Mouse (Mus musculus): Measurements from ENCODE around the gene Crtap. TPM values are rescaled to one million over a fixed set of nuclear protein-coding genes. Genes with fewer than 3 reads are reported as not detected.
"Not testable (repeated sequence)": the region's sequence is repeated elsewhere in the genome, so short reads cannot be mapped to it uniquely, and the experiment has no call there.

The Crtap gene
- polyA plus RNA-seq, 1 experiment = 0.11 TPM

DNA sequence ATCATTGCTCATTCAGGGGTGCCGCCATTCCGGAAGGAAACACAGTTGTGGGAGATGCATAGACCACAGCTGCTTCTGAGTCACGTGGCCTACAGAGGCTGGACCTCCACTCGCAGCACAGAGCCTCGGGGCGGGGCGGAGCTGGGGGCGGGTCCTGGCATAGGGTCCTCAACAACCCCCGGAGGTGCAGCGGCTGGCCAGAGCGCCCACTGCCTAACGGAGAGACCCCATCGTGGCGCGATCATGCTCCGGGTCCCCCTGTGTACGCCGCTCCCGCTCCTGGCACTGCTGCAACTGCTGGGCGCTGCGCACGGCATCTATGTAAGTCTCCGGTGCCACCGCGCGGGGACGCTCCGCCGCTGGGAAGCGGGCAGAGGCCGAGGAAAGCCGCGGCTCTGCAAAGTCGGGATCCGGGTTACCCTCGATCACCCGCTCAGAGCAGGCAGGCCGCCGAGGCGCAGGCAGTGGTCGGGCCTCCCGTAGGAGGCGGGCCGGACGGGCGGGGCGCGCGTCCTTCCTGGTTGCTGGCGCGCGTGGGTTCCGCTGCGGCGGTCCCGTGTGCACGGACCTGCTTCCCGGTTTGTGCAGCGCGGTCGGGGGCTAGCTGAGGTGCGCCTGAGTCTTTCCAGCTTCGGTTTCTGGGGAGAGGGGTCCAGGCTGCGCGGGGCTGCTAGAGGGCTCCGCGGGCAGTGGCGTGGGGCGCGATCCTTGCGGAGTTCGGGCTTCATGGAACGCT, 10.6 kb upstream of the Crtap start, which contains the start of the genes Glb1 and Tmppe:
Gene Glb1 (plus strand): TSS at position 128 of the 736 bp plus-strand sequence.
Gene Tmppe (plus strand): TSS at position 157 of the 736 bp plus-strand sequence.
- H3K36me3 ChIP-seq (ENCODE audit: control insufficient read depth) = peaks cover 21% of the 10 kb centered on the region
- H3K9me3 ChIP-seq (ENCODE audit: control insufficient read depth, low read length) = peaks cover 20% of the 10 kb centered on the region
- peak within 1 kb of the TSS; percentile 82 for H3K4me3 ChIP-seq (replicated peaks)
- TF ChIP-seq GATA1 (IDR thresholded peaks at IDR 0.05; ENCODE audit: low read length) (no peak), TAL1 (IDR thresholded peaks at IDR 0.05; ENCODE audit: low read length) (no peak)
- H3K27me3 ChIP-seq (ENCODE audit: control insufficient read depth) = no peaks in the 10 kb centered on the region
- peaks cover 28% of the 10 kb centered on the region for H3K4me1 ChIP-seq (ENCODE audit: control insufficient read depth)

DNA sequence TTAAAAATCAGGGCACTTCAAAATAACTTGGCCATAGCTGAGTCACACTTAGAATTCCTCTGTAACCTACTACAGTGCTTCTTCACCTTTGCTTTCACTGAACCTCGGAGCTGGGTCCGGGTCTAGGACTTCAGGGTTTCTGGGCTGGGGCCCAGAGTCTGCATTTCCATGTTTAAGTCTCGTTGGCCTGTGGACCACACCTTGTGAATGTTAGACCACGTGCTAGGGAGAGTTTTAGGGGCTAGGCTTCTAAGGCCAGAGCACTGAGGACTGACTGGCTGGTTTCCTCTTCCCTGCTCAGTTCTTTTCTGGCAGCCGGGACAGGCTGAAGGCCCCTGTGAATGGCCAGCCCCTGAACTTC, 10.1 kb upstream of the Crtap start:
- Histone ChIP-seq H3K9me3 (ENCODE audit: control insufficient read depth, low read length) (peaks cover 15% of the 10 kb centered on the region), H3K27me3 (ENCODE audit: control insufficient read depth) (no peaks in the 10 kb centered on the region), H3K4me1 (ENCODE audit: control insufficient read depth) (peaks cover 29% of the 10 kb centered on the region), H3K4me3 (replicated peaks) (peak overlapping the region; percentile 82), H3K36me3 (ENCODE audit: control insufficient read depth) (peaks cover 16% of the 10 kb centered on the region)
- no peak for TF ChIP-seq GATA1 (IDR thresholded peaks at IDR 0.05; ENCODE audit: low read length)
- no peak for TF ChIP-seq TAL1 (IDR thresholded peaks at IDR 0.05; ENCODE audit: low read length)

DNA sequence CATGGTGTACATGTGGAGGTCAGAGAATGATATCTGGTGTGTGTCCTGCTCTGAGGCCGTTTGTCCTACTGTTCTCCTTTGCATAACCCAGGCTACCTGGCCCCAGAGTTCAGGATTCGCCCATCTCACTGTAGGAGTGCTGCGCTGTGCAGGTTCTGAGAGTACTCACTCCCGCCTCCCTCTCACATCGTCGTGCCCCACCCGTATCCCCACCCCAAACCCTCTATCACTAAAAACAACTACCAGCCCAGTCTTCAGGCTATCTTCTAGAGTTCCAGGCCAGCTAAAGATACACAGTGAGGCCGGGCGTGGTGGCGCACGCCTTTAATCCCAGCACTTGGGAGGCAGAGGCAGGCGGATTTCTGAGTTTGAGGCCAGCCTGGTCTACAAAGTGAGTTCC, 9.2 kb upstream of the Crtap start:
- Histone ChIP-seq H3K36me3 (ENCODE audit: control insufficient read depth) (peaks cover 7% of the 10 kb centered on the region), H3K4me3 (replicated peaks) (no peak overlapping the region), H3K4me1 (ENCODE audit: control insufficient read depth) (peaks cover 38% of the 10 kb centered on the region), H3K9me3 (ENCODE audit: control insufficient read depth, low read length) (peaks cover 6% of the 10 kb centered on the region), H3K27me3 (ENCODE audit: control insufficient read depth) (no peaks in the 10 kb centered on the region)
- no peak for TF ChIP-seq GATA1 (IDR thresholded peaks at IDR 0.05; ENCODE audit: low read length)

DNA sequence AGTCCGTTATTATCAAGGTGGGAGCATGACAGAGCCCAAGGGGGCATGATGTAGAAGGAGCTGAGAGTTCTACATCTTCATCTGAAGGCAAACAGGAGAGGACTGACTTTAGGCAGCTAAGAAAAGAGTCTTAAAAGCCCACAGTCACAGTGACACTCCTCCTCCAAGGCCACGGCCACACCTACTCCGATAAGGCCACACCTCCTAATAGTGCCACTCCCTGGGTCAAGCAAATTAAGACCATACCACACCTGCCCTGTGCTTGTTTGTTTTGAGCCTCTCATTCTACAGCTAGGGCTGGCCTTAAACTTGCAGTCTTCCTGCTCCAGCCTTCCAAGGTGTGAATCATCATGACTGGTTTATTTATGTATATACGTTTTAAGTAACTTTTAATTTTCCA, 4.8 kb upstream of the Crtap start:
- H3K4me1 ChIP-seq (ENCODE audit: control insufficient read depth) = peaks cover 31% of the 10 kb centered on the region

DNA sequence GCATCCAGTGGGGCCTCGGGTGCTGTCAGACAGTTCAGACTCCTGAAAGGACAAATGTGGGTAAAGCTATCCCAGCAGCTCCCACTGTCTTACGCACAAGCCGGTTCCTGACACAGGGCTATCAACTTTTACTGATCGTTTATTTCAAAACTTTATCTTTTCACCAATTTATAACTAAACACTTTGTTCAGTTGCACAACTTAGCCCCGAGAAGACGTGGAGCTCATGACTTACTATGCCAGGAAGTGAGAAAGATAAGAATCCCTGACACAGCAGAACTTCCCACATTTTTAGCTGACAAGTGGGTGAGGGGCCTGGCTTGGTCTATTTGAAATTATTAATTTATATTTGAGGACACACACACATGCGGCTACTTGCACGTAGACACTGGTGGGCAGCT, 4.2 kb upstream of the Crtap start:
- no peaks in the 10 kb centered on the region for H3K36me3 ChIP-seq (ENCODE audit: control insufficient read depth)
- TF ChIP-seq GATA1 (IDR thresholded peaks at IDR 0.05; ENCODE audit: low read length) (no peak), TAL1 (IDR thresholded peaks at IDR 0.05; ENCODE audit: low read length) (no peak)
- H3K27me3 ChIP-seq (ENCODE audit: control insufficient read depth) = no peaks in the 10 kb centered on the region
- H3K9me3 ChIP-seq (ENCODE audit: control insufficient read depth, low read length) = peaks cover under 1% of the 10 kb centered on the region
- H3K4me1 ChIP-seq (ENCODE audit: control insufficient read depth) = peaks cover 35% of the 10 kb centered on the region
- H3K4me3 ChIP-seq (replicated peaks) = no peak overlapping the region

More for the DNA sequence above, 4.8 kb upstream of the Crtap start:
- no peak for TF ChIP-seq TAL1 (IDR thresholded peaks at IDR 0.05; ENCODE audit: low read length)
- no peak for TF ChIP-seq GATA1 (IDR thresholded peaks at IDR 0.05; ENCODE audit: low read length)
- no peak overlapping the region for H3K4me3 ChIP-seq (replicated peaks)
- no peaks in the 10 kb centered on the region for H3K9me3 ChIP-seq (ENCODE audit: control insufficient read depth, low read length)
- H3K36me3 ChIP-seq (ENCODE audit: control insufficient read depth) = no peaks in the 10 kb centered on the region
- no peaks in the 10 kb centered on the region for H3K27me3 ChIP-seq (ENCODE audit: control insufficient read depth)

- not testable (repeated sequence) for H3K9me3 ChIP-seq (ENCODE audit: control insufficient read depth, low read length); H3K27me3 ChIP-seq (ENCODE audit: control insufficient read depth); H3K36me3 ChIP-seq (ENCODE audit: control insufficient read depth); H3K4me3 ChIP-seq (replicated peaks)
- peaks cover 33% of the 10 kb centered on the region for H3K4me1 ChIP-seq (ENCODE audit: control insufficient read depth)
Observed at GRCm38 (mm10) chr9:114394136-114394535, 3.7 kb upstream of the Crtap start.

GRCm38 (mm10) chr9:114390749-114391075, 237 bp upstream of the Crtap start:
- peak overlapping the region; percentile 75 for H3K4me3 ChIP-seq (replicated peaks)

DNA sequence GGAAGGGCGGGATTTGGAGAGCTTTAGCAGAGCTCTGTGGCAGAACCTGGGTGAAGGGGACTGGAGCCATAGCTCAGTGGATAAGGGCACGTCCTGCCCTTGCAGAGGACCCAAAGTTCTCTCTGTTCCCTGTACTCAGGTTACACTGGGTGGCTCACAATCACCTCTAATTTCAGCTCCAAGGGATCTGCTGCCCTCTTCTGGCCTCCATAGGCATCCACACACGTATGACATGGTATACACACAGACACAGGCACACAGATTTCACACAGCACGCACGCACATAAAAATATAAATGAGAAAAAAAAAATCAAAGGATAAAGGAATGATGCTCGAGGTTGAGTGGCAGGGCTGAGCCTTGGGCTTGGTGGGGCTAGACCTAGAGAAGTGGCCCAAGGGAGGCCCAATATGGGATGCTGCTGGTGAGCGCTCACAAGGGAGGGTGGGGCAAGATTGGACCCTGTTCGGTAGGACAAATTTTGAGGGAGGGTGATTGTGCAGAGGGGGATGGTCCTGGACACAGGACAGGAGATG, 1.0 kb downstream of the Crtap start:
- H3K27me3 ChIP-seq (ENCODE audit: control insufficient read depth) = no peaks in the 10 kb centered on the region
- TF ChIP-seq GATA1 (IDR thresholded peaks at IDR 0.05; ENCODE audit: low read length) = no peak
- TF ChIP-seq TAL1 (IDR thresholded peaks at IDR 0.05; ENCODE audit: low read length) = no peak
- H3K36me3 ChIP-seq (ENCODE audit: control insufficient read depth) = peaks cover 3% of the 10 kb centered on the region; the same call in 1 of the 2 replicates
- peaks cover 18% of the 10 kb centered on the region for H3K4me1 ChIP-seq (ENCODE audit: control insufficient read depth)
- H3K4me3 ChIP-seq (replicated peaks) = peak overlapping the region; percentile 75
- H3K9me3 ChIP-seq (ENCODE audit: control insufficient read depth, low read length) = peaks cover 6% of the 10 kb centered on the region

More at GRCm38 (mm10) chr9:114390749-114391075, 237 bp upstream of the Crtap start:
- Histone ChIP-seq H3K4me1 (ENCODE audit: control insufficient read depth) (peaks cover 31% of the 10 kb centered on the region), H3K9me3 (ENCODE audit: control insufficient read depth, low read length) (peaks cover 6% of the 10 kb centered on the region), H3K36me3 (ENCODE audit: control insufficient read depth) (no peaks in the 10 kb centered on the region), H3K27me3 (ENCODE audit: control insufficient read depth) (no peaks in the 10 kb centered on the region)
- TF ChIP-seq TAL1 (IDR thresholded peaks at IDR 0.05; ENCODE audit: low read length) (no peak), GATA1 (IDR thresholded peaks at IDR 0.05; ENCODE audit: low read length) (no peak)

GRCm38 (mm10) chr9:114388701-114389370, 1.6 kb downstream of the Crtap start:
- Histone ChIP-seq H3K9me3 (ENCODE audit: control insufficient read depth, low read length) (peaks cover 6% of the 10 kb centered on the region), H3K27me3 (ENCODE audit: control insufficient read depth) (no peaks in the 10 kb centered on the region), H3K4me1 (ENCODE audit: control insufficient read depth) (peaks cover 15% of the 10 kb centered on the region), H3K4me3 (replicated peaks) (no peak overlapping the region), H3K36me3 (ENCODE audit: control insufficient read depth) (peaks cover 3% of the 10 kb centered on the region; the same call in 1 of the 2 replicates)
- TF ChIP-seq TAL1 (IDR thresholded peaks at IDR 0.05; ENCODE audit: low read length) = no peak
- TF ChIP-seq GATA1 (IDR thresholded peaks at IDR 0.05; ENCODE audit: low read length) = no peak

Measured in erythroblast, embryonic 14.5 days (primary cell).